Mouse (Mus musculus): ENCODE data around the gene Fn3krp. TPM values are rescaled to one million over a fixed set of nuclear protein-coding genes. Genes with fewer than 3 reads are reported as not detected.

The Fn3krp gene
- total and polyA plus RNA-seq, 2 experiments from 2014 or later, result 8.4 to 25.2 TPM

- Histone ChIP-seq H3K36me3 (ENCODE audit: insufficient read depth, low read length) (no peaks in the 10 kb centered on the region), H3K27ac (no peak overlapping the region), H3K4me1 (ENCODE audit: insufficient read depth, low read length) (0 out of 2 replicates have a peak, but pooled peaks cover 9% of the 10 kb centered on the region), H3K4me3 (ENCODE audit: low read length) (peak overlapping the region; percentile 67; the same call in 1 of the 2 replicates), H3K9me3 (ENCODE audit: low read length) (no peaks in the 10 kb centered on the region), H3K9ac (replicated peaks; ENCODE audit: low read length) (peak overlapping the region; percentile 65; the same call in 1 of the 2 replicates), H3K4me2 (ENCODE audit: low read depth, low read length) (peak overlapping the region; percentile 92), H3K27me3 (ENCODE audit: insufficient read depth, low read length) (no peaks in the 10 kb centered on the region)
- DNase-seq (ENCODE audit: low spot score) (no peak), ATAC-seq (no peak)
- 52% methylated on average over 5 of the region's 5 CpGs for WGBS
- no peak for TF ChIP-seq CTCF (IDR thresholded peaks at IDR 0.05; ENCODE audit: low read depth)
Measured at GRCm38 (mm10) chr11:121420379-121420778, 822 bp upstream of the Fn3krp start.

- Histone ChIP-seq H3K4me1 (ENCODE audit: insufficient read depth, low read length) (0 out of 2 replicates have a peak, but pooled peaks cover 9% of the 10 kb centered on the region), H3K27ac (peak overlapping the region; percentile 64; the same call in 1 of the 2 replicates), H3K4me3 (ENCODE audit: low read length) (peak overlapping the region; percentile 67), H3K27me3 (ENCODE audit: insufficient read depth, low read length) (no peaks in the 10 kb centered on the region), H3K36me3 (ENCODE audit: insufficient read depth, low read length) (peaks cover 5% of the 10 kb centered on the region; the same call in 1 of the 2 replicates), H3K9ac (replicated peaks; ENCODE audit: low read length) (peak overlapping the region; percentile 65), H3K4me2 (ENCODE audit: low read depth, low read length) (peak overlapping the region; percentile 92), H3K9me3 (ENCODE audit: low read length) (no peaks in the 10 kb centered on the region)
- TF ChIP-seq CTCF (IDR thresholded peaks at IDR 0.05; ENCODE audit: low read depth), result no peak
- ATAC-seq, result no peak; the same call in 1 of the 2 replicates
- peak; percentile 31 for DNase-seq (ENCODE audit: low spot score)
- under 1% methylated on average over 28 of the region's 28 CpGs for WGBS
Measured at GRCm38 (mm10) chr11:121421553-121422173, 462 bp downstream of the Fn3krp start.

- no peak overlapping the region for H3K4me3 ChIP-seq (ENCODE audit: low read length)
- peaks cover 10% of the 10 kb centered on the region for H3K4me1 ChIP-seq (ENCODE audit: insufficient read depth, low read length)
- H3K27me3 ChIP-seq (ENCODE audit: insufficient read depth, low read length), result no peaks in the 10 kb centered on the region
- ATAC-seq (no peak), DNase-seq (ENCODE audit: low spot score) (no peak)
- peaks cover 7% of the 10 kb centered on the region for H3K36me3 ChIP-seq (ENCODE audit: insufficient read depth, low read length)
- H3K27ac ChIP-seq, result no peak overlapping the region; the same call in 1 of the 2 replicates
- H3K4me2 ChIP-seq (ENCODE audit: low read depth, low read length), result no peak overlapping the region
- H3K9me3 ChIP-seq (ENCODE audit: low read length), result no peaks in the 10 kb centered on the region
- no peak overlapping the region for H3K9ac ChIP-seq (replicated peaks; ENCODE audit: low read length)
- 83% methylated on average over 4 of the region's 4 CpGs for WGBS
- no peak for TF ChIP-seq CTCF (IDR thresholded peaks at IDR 0.05; ENCODE audit: low read depth)
Measured at GRCm38 (mm10) chr11:121433397-121433796, 12.2 kb downstream of the Fn3krp start.

- Histone ChIP-seq H3K9ac (replicated peaks; ENCODE audit: low read length) (peak within 1 kb of the TSS; percentile 53), H3K9me3 (ENCODE audit: low read length) (no peaks in the 10 kb centered on the region), H3K4me2 (ENCODE audit: low read depth, low read length) (peak within 1 kb of the TSS; percentile 83), H3K27ac (peak within 1 kb of the TSS; percentile 66), H3K4me1 (ENCODE audit: insufficient read depth, low read length) (peaks cover 10% of the 10 kb centered on the region), H3K4me3 (ENCODE audit: low read length) (peak within 1 kb of the TSS; percentile 46), H3K27me3 (ENCODE audit: insufficient read depth, low read length) (no peaks in the 10 kb centered on the region), H3K36me3 (ENCODE audit: insufficient read depth, low read length) (peaks cover 1% of the 10 kb centered on the region; the same call in 1 of the 2 replicates)
- 4% methylated on average over 30 of the region's 30 CpGs for WGBS
- no peak for TF ChIP-seq CTCF (IDR thresholded peaks at IDR 0.05; ENCODE audit: low read depth)
- DNase-seq (ENCODE audit: low spot score) (peak; percentile 91), ATAC-seq (peak; percentile 97)
Measured at GRCm38 (mm10) chr11:121434156-121435155, 13.3 kb downstream of the Fn3krp start, which contains the start of gene Fn3k. Gene Fn3k, plus strand, starts transcription at chr11:121434913.

DNA sequence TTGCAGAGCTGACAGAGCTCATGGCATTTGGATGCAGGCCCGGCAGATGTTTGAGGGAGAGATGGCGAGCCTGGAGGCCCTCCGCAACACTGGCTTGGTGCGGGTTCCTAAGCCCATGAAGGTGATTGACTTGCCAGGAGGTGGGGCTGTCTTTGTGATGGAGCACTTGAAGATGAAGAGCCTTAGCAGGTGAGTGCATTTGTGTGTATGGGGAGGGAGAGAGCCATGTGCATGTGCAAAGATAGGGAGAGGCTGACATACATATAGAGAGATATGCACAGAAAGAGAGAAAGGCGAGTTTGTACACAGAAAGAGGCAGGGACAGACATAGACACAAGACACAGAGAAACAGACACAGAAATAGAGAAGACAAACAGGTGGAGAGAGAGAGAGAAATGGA lies 16.0 kb downstream of the Fn3krp start:
- DNase-seq (ENCODE audit: low spot score) (no peak), ATAC-seq (no peak)
- Histone ChIP-seq H3K4me3 (ENCODE audit: low read length) (no peak overlapping the region), H3K9ac (replicated peaks; ENCODE audit: low read length) (no peak overlapping the region), H3K27ac (no peak overlapping the region), H3K4me2 (ENCODE audit: low read depth, low read length) (no peak overlapping the region), H3K9me3 (ENCODE audit: low read length) (no peaks in the 10 kb centered on the region), H3K36me3 (ENCODE audit: insufficient read depth, low read length) (no peaks in the 10 kb centered on the region), H3K27me3 (ENCODE audit: insufficient read depth, low read length) (no peaks in the 10 kb centered on the region), H3K4me1 (ENCODE audit: insufficient read depth, low read length) (peaks cover 10% of the 10 kb centered on the region)
- 77% methylated on average over 5 of the region's 5 CpGs for WGBS
- no peak for TF ChIP-seq CTCF (IDR thresholded peaks at IDR 0.05; ENCODE audit: low read depth)

DNA sequence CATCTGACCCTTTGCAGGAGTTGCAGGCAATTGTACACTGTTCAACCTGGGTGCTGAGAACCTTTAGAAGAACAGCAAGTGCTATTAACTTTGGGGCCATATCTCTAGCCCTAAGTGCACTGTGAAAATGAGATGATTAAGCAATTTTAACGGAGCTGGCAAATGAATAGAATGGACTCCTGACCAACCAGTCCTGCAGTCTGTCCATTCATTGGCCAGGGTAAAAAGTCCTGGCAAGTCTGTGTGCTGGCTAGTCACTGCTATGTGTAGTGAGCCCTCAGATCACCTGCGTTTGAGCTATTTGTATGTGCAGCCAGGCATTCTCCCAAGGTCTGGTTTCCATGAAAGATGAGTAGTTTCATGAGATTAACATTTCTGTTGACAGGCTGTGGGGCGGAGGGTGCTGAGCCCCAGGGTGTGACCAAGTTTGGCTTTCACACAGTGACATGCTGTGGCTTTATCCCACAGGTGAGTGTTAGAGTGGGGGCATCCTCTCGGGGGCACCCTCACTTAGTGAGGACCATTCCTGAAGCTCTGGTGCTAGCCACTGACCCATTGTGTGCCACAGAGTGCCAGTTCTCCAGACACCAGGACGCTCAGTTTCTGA lies 18.6 kb downstream of the Fn3krp start:
- no peaks in the 10 kb centered on the region for H3K9me3 ChIP-seq (ENCODE audit: low read length)

More for the DNA sequence above, 18.6 kb downstream of the Fn3krp start:
- no peak overlapping the region for H3K27ac ChIP-seq
- H3K9ac ChIP-seq (replicated peaks; ENCODE audit: low read length), result no peak overlapping the region
- no peak overlapping the region for H3K4me2 ChIP-seq (ENCODE audit: low read depth, low read length)
- DNase-seq (ENCODE audit: low spot score), result no peak
- H3K4me3 ChIP-seq (ENCODE audit: low read length), result no peak overlapping the region
- no peaks in the 10 kb centered on the region for H3K27me3 ChIP-seq (ENCODE audit: insufficient read depth, low read length)
- no peaks in the 10 kb centered on the region for H3K4me1 ChIP-seq (ENCODE audit: insufficient read depth, low read length)
- TF ChIP-seq CTCF (IDR thresholded peaks at IDR 0.05; ENCODE audit: low read depth), result no peak
- no peak for ATAC-seq
- WGBS, result 65% methylated on average over 5 of the region's 5 CpGs
- no peaks in the 10 kb centered on the region for H3K36me3 ChIP-seq (ENCODE audit: insufficient read depth, low read length)
